Mouse (Mus musculus) ovary, adult 18-20 months (tissue): ENCODE measurements around the gene Rbm47.

Experiments used
- DNase-seq: peaks from one replicate; pipeline ENCODE4 v3.0.0; 2022; ENCODE audit warnings: low spot score, mixed read lengths

The Rbm47 gene

DNA sequence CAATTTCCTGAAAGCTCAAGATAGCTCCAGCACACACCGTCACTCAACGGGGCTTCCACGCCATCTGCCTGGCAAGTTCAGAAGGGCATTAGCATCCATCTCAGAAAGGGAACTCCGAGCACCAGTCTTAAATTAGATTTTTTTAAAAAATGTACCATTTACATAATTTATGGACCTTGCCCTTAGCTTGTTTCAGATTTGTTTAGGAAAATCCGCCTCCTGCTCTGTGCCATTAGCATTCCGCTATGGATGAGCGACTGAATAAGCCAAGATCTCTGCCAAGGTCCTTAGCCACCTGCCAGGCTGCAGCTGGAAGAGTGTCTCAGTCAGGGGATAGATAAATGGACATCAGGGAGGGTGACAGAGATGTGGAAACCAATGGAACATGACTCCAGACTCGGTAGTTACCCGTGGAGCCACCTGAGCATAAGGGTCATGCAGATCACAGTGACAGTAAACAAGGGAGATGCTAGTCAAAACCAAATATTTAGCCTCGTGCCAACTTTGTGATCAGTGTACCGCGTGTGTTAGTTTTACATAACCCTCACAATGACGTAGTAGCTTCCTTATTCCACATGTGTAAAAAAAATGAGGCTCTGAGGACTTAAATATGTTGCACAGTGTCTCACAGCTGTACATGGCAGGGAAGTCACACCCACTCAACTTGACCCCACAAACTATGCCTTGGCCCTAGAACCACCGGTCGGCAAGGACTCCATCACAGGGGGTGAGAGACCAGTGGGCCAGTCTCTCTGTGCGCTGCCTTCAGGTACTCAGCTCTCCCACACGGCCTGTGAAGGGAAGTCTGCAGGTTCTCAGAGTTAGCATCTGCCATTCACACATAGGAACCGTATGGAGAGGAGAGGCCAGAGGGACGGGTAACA is 110.6 kb downstream of the Rbm47 start:
- DNase-seq, result no peak

DNA sequence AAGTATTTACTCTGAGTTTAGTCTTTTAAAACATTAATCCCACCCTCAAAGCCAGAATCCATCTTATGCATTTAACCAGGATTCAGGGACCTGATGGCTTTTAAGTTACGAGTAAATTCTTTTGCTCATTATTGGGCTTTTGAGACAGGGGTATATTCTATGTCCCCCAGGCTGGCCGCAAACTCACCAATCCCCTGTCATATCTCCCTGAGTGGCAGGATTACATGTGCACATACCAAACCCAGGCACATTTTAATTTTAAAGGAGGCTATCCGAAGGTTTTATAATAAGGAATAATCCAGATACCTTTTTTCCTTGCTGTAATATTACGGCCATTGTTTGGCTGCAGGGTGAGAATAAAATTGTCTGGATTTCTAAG is 111.3 kb downstream of the Rbm47 start:
- no peak for DNase-seq

- DNase-seq, result no peak
These were observed 114.1 kb downstream of the Rbm47 start for GRCm38 (mm10) chr5:66058844-66059243.

- DNase-seq, result no peak
These were observed 116.2 kb downstream of the Rbm47 start for GRCm38 (mm10) chr5:66056680-66057079.

DNA sequence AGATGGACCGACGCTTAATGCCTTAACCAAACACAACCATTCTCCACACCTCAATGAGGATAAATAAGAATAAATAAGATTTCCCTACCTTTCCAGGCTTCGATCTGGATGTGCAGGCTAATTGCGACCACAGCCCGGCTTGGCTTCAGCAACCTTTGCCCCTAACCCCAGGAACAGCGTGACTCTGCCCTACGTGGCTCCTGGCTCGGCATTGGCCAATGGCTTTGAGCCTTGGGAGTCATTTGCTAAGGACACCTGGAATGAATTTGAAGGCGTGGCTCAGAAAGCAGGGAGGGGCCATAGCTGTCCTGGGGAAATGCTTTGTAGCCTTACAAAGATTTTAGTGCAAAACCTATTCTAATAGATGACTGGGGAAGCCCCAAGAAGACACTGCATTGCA is 118.5 kb downstream of the Rbm47 start:
- no peak for DNase-seq

- DNase-seq, result no peak
These were observed 120.0 kb downstream of the Rbm47 start for GRCm38 (mm10) chr5:66052777-66053548.

DNA sequence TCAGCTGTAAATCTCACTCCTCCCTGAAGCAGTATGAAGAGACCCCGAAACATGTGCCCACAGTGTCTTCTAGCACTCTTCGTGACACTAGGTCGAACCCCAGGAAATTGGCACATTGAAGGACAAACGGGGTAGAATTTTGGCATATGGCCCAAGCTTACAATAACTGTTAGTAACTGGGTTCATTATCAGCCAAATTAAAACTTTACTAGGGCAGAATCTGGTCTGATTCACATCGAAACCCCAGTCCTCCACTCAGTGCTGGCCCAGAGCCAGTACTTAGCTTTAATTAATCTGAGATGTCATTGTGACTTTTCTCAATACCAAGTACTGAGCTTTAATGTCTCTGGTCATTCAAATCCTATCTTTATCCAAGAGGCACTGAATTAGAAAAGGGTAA is 122.1 kb downstream of the Rbm47 start:
- DNase-seq, result no peak

DNA sequence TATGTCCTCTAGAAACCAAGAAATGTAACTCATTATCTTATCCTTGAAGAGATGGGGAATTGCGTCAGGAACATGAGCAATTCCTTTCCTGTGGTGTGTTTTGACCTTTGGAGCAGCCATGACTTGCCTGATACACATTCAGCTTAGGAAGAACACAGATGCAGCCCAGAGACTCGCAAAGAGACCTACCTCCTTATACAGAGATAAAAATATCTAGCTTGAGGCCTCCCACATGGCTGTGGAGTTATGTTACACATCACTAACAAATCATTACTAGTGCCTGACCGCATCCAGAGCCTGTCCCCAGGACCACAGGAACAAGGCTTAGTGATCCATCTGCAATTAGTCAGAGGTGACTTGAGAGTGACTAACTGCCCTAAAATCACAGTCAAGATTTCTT is 126.6 kb downstream of the Rbm47 start:
- no peak for DNase-seq

DNA sequence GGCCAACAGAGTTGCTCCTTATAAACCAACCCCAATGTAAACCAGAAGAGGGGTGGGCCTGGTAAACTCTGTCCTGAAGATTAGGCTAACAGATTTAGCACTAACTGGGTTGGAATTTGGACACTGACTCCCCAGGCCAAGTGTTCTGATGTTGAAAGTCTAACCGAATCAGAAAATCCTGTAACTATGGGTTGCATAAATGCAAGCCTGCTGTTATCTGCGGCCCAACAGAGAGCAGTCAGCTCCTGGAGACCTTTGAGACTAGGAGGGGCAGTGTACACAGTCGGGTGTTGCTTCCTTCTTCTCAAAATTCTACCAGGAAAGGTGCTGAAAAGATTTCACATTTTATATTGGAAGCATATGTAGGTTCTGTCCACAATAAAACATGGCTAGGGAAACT is 129.0 kb downstream of the Rbm47 start:
- no peak for DNase-seq

DNA sequence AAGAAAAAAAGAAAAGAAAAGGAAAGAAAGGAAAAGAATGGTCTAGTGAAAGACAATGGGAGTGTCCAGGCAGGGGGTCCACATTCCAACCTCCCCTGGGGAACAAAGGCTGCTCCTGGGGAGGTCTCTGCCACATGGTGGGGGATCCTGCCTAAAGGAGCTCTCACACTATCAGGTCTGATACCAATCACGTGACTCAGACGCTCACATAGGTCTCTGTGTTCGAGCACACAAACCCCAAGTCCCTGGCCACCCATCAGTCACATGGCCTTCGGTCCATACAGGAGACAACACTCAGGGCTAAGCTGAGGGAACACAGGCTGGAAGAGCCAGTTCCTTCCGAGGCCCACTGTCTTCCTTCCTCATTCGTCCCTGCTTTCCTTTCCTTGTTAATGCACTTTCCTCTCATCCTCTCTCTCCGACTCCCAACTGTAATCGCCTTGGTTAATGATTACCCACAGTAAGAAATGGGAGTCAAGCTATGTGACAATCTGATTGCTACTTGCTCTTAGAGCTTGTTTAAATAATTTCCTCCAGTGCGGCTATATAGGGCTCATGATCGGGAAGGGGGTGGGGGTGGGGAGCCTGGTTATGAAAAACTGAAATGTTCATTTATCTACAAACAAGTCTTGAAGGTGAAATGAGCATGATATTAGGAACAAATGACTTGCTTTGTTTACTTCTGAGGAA is 130.1 kb downstream of the Rbm47 start:
- DNase-seq, result no peak

- no peak for DNase-seq
These were observed 132.1 kb downstream of the Rbm47 start for GRCm38 (mm10) chr5:66040744-66041279.

DNA sequence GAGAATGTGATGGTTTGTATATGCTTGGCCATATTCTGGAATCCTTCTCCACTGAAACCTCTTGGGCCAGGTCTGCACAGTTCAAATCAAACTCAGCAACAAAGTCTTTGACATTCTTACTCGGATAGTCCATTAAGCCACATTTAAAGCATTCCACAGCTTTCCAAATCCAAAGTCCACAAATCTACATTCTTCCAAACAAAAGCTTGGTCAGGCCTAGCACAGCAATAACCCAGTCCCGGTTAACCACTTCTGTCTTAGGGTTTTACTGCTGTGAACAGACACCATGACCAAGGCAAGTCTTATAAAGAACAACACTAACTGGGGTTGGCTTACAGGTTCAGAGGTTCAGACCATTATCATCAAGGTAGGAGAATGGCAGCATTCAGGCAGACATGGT is 133.1 kb downstream of the Rbm47 start:
- DNase-seq, result no peak

- DNase-seq, result no peak
These were observed 135.9 kb downstream of the Rbm47 start for GRCm38 (mm10) chr5:66037066-66037465.

DNA sequence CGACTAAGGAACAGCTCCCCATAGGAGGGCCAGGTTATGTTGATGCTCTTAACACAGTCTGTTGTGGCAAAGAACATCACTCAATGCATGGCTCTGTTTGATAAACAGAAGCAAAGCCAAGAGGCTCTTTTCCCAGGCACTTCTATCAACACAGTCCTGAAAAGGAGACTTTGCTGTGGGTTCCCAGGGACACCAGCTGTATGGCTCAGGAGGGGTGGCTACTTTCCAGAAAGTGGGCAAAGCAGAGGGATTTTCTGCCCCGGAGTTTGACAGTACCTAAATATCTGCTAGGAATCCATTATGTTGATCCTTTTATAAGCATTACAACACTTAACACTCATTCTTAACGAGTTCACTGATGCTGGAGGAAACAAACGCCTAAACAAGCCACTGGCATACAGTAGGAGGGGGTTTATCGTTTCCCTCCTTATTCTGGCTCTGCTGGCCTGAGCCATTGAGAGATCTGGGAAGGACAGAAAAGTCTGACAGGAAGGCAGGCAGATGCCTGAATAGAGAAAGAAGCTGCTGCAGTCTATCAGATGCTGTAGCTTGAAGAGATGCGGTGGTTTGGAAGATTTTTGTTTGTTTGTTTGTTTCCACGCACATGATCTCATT is 136.4 kb downstream of the Rbm47 start:
- no peak for DNase-seq

DNA sequence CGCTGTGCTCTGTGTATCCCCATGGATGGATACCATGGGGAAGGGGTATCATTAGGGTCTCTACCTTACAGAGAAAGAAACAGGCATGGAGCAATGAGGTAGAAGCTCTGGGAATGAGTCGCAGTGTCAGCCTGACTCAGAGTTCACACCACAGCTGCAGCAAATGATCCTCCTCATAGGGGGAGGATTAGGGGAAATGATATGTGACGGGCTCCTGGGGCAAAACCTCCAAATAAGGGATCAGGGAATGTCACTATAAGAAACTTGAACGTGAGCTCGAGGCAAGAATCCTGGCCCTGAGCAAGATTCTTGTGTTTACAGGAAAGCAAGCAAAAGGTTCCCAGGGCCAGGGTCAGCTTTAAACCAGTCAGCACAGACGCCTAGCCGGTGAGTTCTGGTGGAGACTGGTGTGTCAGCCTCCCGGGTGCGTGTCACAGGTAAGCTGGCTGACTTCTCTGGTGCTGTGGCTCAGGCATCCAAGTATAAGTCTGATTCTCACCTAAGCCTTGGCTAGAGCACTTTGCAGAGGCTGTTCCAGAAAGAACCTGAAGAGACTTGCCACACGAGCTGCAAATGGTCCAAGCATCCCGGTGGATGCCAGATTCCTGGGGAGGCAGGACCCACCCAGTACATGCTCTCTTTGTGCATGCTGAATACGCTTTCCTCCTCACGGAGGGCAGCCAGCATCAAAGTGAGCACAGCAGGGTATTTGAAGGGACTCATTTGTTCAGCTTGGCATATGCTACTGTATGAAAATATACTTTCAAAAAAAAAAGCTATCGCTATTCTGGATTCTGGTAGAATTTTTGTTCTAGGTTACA is 138.3 kb downstream of the Rbm47 start:
- no peak for DNase-seq

- DNase-seq, result no peak
These were observed 140.1 kb downstream of the Rbm47 start for GRCm38 (mm10) chr5:66032826-66033225.

DNA sequence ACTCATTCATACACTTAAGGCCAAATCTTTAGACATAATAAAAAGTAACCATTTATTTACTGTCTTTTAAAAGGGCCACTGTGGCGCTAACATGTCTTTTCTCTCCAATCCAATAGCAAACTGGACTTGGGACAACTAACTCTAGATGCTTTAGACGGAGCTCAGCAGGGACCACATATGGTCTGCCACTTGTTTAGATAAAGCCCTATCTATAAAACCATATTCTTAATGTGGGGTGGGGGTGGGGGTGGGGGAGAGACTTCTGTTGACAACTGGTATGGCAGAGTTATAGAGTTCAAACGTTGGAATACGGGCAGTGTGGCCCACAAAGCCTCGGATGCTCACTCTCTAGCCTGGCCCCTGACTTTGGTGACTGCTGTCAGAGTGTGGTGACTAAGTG is 141.2 kb downstream of the Rbm47 start:
- no peak for DNase-seq

DNA sequence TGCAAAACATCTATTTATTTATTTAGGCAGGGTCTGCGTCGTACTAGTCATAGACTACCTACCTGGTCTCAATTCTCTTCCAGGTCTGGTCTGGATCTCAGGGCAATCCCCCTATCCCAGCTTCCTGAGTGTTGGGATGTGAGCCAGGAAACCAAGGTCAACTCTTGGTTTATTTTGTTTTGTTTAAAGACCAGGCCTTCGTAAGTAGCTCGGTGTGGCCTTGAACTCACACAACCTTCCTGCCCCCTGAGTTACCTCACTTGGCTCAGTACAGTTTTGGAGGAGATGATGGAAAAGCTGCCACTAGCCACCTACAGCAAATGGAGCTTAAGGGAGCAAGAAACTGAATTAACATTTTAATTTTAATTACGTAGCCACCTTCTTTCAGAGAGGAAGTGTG is 144.7 kb downstream of the Rbm47 start:
- DNase-seq, result no peak

- no peak for DNase-seq
These were observed 145.7 kb downstream of the Rbm47 start for GRCm38 (mm10) chr5:66027206-66027605.

GRCm38 (mm10) chr5:66026796-66027195 is 146.1 kb downstream of the Rbm47 start:
- no peak for DNase-seq

GRCm38 (mm10) chr5:66015449-66015961 is 157.4 kb downstream of the Rbm47 start:
- no peak for DNase-seq
